Mouse (Mus musculus): ENCODE data around the gene Slc10a2. TPM values are rescaled to one million over a fixed set of nuclear protein-coding genes. Genes with fewer than 3 reads are reported as not detected.
"Not testable (repeated sequence)": the region's sequence is repeated elsewhere in the genome, so short reads cannot be mapped to it uniquely, and the experiment has no call there.

Slc10a2 gene
- polyA plus RNA-seq (2014; fragmentation: Nextera tagmentation; extraction: Ambion mirVana): not detected in 2 replicates

DNA sequence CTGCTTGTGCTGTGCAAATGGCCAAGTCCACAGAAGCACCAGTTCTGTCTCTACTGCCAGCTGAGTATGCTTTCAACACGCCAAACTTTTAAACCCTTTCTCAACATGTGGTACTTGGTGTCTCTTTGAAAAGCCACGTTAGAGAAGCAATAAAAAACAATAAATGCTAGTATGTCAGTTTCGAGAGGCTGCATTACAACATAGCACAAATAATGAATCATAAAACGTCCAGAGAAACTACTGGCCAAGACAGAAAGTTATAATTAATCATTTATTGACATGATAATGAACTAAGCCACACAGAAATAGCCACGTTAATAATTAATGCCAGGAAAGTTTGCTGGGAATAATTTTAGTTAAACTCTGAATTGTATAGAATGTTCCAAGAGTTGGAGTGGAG lies at the start of gene Slc10a2:
Gene Slc10a2, minus strand, starts transcription at position 166 of the 400 bp plus-strand sequence.
- DNase-seq (ENCODE audit: low spot score) (no peak), ATAC-seq (ENCODE audit: low FRiP score) (no peak)
- no peaks in the 10 kb centered on the region for H3K27me3 ChIP-seq (ENCODE audit: control insufficient read depth, insufficient read depth, low read length)
- H3K4me3 ChIP-seq (replicated peaks; ENCODE audit: low read length): no peak within 1 kb of the TSS
- no peaks in the 10 kb centered on the region for H3K4me1 ChIP-seq (replicated peaks; ENCODE audit: control insufficient read depth, insufficient read depth, low read length)
- 67% methylated on average over 5 of the region's 5 CpGs for WGBS
- no peaks in the 10 kb centered on the region for H3K9me3 ChIP-seq (ENCODE audit: control insufficient read depth, low read length)
- H3K27ac ChIP-seq: no peak within 1 kb of the TSS
- H3K9ac ChIP-seq: no peak within 1 kb of the TSS
- no peak within 1 kb of the TSS for H3K4me2 ChIP-seq (replicated peaks)
- H3K36me3 ChIP-seq (replicated peaks; ENCODE audit: control insufficient read depth, insufficient read depth): no peaks in the 10 kb centered on the region

DNA sequence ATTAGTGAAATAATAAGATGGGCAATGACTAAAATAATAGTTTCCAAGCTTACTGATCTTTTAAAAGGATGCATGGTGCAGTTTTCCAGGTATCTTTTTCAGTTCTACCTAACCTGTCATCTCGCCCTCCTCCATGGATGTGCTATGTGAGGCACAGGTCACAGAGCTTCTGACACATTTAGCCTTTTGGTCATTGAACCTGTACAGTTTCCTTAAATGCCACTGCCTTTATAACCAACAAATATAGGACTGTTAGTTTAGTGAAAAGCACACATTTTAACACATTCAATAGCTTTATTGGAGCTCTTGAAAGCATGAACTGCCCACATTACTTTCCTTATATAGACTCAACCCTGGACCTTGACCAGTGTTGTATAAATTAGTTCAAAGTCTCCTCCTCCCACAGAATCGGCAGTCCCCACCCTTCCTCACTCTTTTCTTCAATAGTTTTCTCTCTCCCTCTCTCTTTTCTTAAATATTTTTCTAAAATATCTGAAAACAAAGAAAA lies 24.2 kb upstream of the Slc10a2 start:
- no peak overlapping the region for H3K27ac ChIP-seq
- ATAC-seq (ENCODE audit: low FRiP score) (no peak), DNase-seq (ENCODE audit: low spot score) (no peak)
- no peaks in the 10 kb centered on the region for H3K4me1 ChIP-seq (replicated peaks; ENCODE audit: control insufficient read depth, insufficient read depth, low read length)
- no peaks in the 10 kb centered on the region for H3K36me3 ChIP-seq (replicated peaks; ENCODE audit: control insufficient read depth, insufficient read depth)
- H3K9ac ChIP-seq: no peak overlapping the region
- H3K4me2 ChIP-seq (replicated peaks): no peak overlapping the region
- H3K27me3 ChIP-seq (ENCODE audit: control insufficient read depth, insufficient read depth, low read length): no peaks in the 10 kb centered on the region
- no peaks in the 10 kb centered on the region for H3K9me3 ChIP-seq (ENCODE audit: control insufficient read depth, low read length)
- 85% methylated on average over 2 of the region's 2 CpGs for WGBS
- H3K4me3 ChIP-seq (replicated peaks; ENCODE audit: low read length): no peak overlapping the region

DNA sequence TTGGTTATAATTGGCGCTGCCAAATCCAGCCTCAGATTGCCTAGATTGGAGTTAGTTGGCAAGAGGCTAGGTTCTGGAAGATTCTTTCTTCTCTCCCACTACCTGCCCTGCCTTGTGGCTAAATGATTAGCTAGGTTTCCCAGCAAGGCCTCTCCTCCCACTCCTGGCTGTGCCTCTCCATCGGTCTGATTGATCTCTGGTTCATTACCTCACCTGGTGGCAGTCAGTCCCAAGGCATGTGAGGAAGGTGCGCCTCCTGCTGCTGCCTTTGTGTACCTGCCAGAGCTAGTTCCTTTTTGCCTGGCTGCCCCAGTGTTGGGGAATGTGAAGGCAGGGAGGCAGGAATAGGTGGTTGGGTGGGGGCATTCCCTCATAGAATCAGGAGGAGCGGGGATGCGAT lies 1.7 kb upstream of the Slc10a2 start:
- H3K9ac ChIP-seq: no peak overlapping the region
- H3K27ac ChIP-seq: no peak overlapping the region
- DNase-seq (ENCODE audit: low spot score): no peak
- no peaks in the 10 kb centered on the region for H3K9me3 ChIP-seq (ENCODE audit: control insufficient read depth, low read length)
- H3K4me1 ChIP-seq (replicated peaks; ENCODE audit: control insufficient read depth, insufficient read depth, low read length): no peaks in the 10 kb centered on the region
- 67% methylated on average over 5 of the region's 5 CpGs for WGBS
- H3K27me3 ChIP-seq (ENCODE audit: control insufficient read depth, insufficient read depth, low read length): no peaks in the 10 kb centered on the region
- H3K4me2 ChIP-seq (replicated peaks): no peak overlapping the region
- no peaks in the 10 kb centered on the region for H3K36me3 ChIP-seq (replicated peaks; ENCODE audit: control insufficient read depth, insufficient read depth)
- ATAC-seq (ENCODE audit: low FRiP score): no peak
- H3K4me3 ChIP-seq (replicated peaks; ENCODE audit: low read length): no peak overlapping the region

DNA sequence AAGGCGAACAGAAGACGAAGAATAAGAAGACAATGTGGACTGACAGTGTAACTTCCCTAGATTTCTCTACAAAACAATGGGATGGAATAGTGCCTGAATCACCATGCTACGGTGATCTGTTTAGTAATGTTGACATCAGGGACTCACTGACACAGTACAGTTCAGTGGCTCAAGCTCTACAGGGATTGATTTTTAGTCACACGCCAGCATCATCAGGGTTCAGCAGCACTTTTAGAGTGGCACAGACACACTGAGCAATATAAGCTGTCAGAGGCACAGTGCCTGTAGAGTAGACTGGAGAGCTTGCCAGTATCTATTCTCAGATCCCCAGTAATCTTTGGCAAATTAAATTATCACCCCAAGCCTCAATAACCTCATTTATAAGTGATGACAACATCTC lies 9.8 kb downstream of the Slc10a2 start:
- DNase-seq (ENCODE audit: low spot score): no peak
- WGBS: 74% methylated on average over 4 of the region's 4 CpGs
- no peak for ATAC-seq (ENCODE audit: low FRiP score)

DNA sequence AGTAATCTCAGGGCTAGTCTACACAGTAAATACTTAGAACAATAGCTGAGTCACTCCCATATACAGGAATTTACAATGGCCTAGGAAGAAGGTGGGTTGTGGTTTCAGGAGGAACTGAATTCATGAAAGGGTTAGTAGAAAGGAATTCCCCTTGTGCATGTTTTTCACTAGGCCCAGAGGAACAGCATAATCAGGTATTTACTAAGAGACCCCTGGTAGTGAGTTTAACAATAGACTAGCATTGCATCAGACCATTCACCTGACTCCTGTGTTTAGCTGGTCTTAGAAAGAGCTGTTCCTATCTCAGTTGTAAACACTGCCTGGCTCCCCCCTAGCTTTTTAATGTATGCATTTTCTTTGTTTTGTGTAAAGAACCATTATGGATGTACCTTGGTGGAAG lies 11.2 kb downstream of the Slc10a2 start:
- not testable (repeated sequence) for H3K9ac ChIP-seq; DNase-seq (ENCODE audit: low spot score); H3K27ac ChIP-seq; H3K4me1 ChIP-seq (replicated peaks; ENCODE audit: control insufficient read depth, insufficient read depth, low read length); ATAC-seq (ENCODE audit: low FRiP score); H3K36me3 ChIP-seq (replicated peaks; ENCODE audit: control insufficient read depth, insufficient read depth); H3K4me2 ChIP-seq (replicated peaks); H3K27me3 ChIP-seq (ENCODE audit: control insufficient read depth, insufficient read depth, low read length); H3K9me3 ChIP-seq (ENCODE audit: control insufficient read depth, low read length); H3K4me3 ChIP-seq (replicated peaks; ENCODE audit: low read length)

More for the DNA sequence above, 9.8 kb downstream of the Slc10a2 start:
- Histone ChIP-seq H3K4me1 (replicated peaks; ENCODE audit: control insufficient read depth, insufficient read depth, low read length) (no peaks in the 10 kb centered on the region), H3K27me3 (ENCODE audit: control insufficient read depth, insufficient read depth, low read length) (no peaks in the 10 kb centered on the region), H3K9me3 (ENCODE audit: control insufficient read depth, low read length) (no peaks in the 10 kb centered on the region), H3K27ac (no peak overlapping the region), H3K4me2 (replicated peaks) (no peak overlapping the region), H3K36me3 (replicated peaks; ENCODE audit: control insufficient read depth, insufficient read depth) (no peaks in the 10 kb centered on the region), H3K4me3 (replicated peaks; ENCODE audit: low read length) (no peak overlapping the region), H3K9ac (no peak overlapping the region)

DNA sequence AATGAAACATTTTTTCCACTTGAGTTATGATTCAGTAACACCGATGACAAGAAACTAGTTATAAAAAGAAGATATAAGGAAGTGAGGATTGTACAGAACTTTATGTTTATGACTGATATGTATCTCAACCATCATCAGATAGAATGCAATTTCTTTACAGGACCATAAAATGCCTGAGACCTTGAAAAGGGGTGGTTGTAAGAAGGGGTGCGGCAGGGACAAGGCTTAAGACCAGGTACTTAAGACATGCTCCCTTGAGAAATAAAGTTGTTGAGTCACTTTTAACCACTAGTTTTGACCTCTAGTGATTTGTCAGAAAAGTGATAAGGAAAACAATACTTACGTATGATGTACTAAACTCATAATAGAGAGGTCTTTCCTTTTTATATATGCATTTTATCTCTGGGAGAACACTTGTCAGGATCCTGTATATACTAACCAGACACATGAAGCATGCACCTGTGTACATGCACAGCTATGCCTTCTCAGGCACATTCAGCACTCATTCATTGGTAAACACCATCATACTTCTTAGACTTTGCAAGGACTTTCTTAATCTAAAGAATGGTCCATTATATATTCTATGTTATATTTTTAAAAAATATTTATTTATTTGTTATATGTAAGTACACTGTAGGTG lies 31.4 kb downstream of the Slc10a2 start:
- ATAC-seq (ENCODE audit: low FRiP score): no peak
- H3K27ac ChIP-seq: no peak overlapping the region
- no peak overlapping the region for H3K4me3 ChIP-seq (replicated peaks; ENCODE audit: low read length)
- no peak overlapping the region for H3K9ac ChIP-seq
- no peak overlapping the region for H3K4me2 ChIP-seq (replicated peaks)
- WGBS: 96% methylated on average over 3 of the region's 3 CpGs
- DNase-seq (ENCODE audit: low spot score): no peak
- H3K36me3 ChIP-seq (replicated peaks; ENCODE audit: control insufficient read depth, insufficient read depth): no peaks in the 10 kb centered on the region
- no peaks in the 10 kb centered on the region for H3K27me3 ChIP-seq (ENCODE audit: control insufficient read depth, insufficient read depth, low read length)
- no peaks in the 10 kb centered on the region for H3K4me1 ChIP-seq (replicated peaks; ENCODE audit: control insufficient read depth, insufficient read depth, low read length)
- H3K9me3 ChIP-seq (ENCODE audit: control insufficient read depth, low read length): no peaks in the 10 kb centered on the region

DNA sequence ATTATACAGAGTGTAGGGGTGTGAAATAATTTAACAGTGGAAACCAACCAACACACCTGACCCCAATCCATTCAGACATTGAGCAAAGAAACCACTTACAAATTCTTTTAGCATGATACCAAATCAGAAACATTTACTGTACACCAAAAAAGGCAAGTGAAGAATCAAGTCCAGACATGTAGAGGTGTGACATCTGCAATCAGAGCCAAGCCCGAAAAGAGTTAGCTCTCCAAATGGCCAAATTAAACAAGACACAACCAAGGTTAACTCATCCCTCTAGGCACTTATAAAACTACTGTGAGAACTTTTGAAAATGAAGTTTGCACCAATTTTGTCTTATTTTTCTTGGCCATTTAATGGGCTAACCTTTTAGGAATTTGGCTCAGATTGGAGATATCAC lies 46.3 kb downstream of the Slc10a2 start:
- no peak overlapping the region for H3K4me2 ChIP-seq (replicated peaks)
- H3K36me3 ChIP-seq (replicated peaks; ENCODE audit: control insufficient read depth, insufficient read depth): no peaks in the 10 kb centered on the region
- no peaks in the 10 kb centered on the region for H3K27me3 ChIP-seq (ENCODE audit: control insufficient read depth, insufficient read depth, low read length)
- WGBS: 78% methylated on average over 1 of the region's 1 CpGs
- H3K9ac ChIP-seq: no peak overlapping the region
- no peaks in the 10 kb centered on the region for H3K9me3 ChIP-seq (ENCODE audit: control insufficient read depth, low read length)
- DNase-seq (ENCODE audit: low spot score) (no peak), ATAC-seq (ENCODE audit: low FRiP score) (no peak)
- H3K27ac ChIP-seq: no peak overlapping the region
- no peak overlapping the region for H3K4me3 ChIP-seq (replicated peaks; ENCODE audit: low read length)
- H3K4me1 ChIP-seq (replicated peaks; ENCODE audit: control insufficient read depth, insufficient read depth, low read length): no peaks in the 10 kb centered on the region

DNA sequence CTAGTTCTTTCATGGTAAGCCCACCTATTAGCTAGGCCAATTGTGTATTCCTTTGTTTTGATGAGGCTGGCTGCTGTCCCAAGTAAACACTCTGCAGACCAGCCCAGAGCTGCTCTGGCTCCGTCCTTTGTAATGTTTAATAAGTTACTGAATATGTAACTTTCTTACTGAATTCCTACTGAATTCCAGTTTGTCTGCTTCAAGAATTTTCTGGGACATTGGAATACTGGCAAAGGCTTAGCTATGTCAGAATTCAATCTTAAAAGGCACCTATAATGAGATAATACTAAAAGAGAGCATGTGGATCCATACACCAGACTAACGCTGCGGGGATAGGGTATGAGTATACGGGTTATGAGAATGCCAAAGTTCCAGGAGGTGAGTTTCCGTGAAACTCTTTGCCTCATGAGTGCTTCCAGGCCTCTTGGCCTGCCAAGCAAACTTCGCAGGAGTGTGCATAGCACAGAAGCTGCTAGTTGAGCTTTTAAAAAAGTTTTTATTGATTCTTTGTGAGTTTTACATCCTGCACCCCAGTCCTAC lies 60.7 kb downstream of the Slc10a2 start:
- H3K4me1 ChIP-seq (replicated peaks; ENCODE audit: control insufficient read depth, insufficient read depth, low read length); DNase-seq (ENCODE audit: low spot score); H3K9ac ChIP-seq; H3K27ac ChIP-seq; ATAC-seq (ENCODE audit: low FRiP score); H3K4me3 ChIP-seq (replicated peaks; ENCODE audit: low read length); H3K27me3 ChIP-seq (ENCODE audit: control insufficient read depth, insufficient read depth, low read length); H3K4me2 ChIP-seq (replicated peaks); H3K9me3 ChIP-seq (ENCODE audit: control insufficient read depth, low read length); H3K36me3 ChIP-seq (replicated peaks; ENCODE audit: control insufficient read depth, insufficient read depth): not testable (repeated sequence)
- WGBS: 83% methylated on average over 6 of the region's 6 CpGs

DNA sequence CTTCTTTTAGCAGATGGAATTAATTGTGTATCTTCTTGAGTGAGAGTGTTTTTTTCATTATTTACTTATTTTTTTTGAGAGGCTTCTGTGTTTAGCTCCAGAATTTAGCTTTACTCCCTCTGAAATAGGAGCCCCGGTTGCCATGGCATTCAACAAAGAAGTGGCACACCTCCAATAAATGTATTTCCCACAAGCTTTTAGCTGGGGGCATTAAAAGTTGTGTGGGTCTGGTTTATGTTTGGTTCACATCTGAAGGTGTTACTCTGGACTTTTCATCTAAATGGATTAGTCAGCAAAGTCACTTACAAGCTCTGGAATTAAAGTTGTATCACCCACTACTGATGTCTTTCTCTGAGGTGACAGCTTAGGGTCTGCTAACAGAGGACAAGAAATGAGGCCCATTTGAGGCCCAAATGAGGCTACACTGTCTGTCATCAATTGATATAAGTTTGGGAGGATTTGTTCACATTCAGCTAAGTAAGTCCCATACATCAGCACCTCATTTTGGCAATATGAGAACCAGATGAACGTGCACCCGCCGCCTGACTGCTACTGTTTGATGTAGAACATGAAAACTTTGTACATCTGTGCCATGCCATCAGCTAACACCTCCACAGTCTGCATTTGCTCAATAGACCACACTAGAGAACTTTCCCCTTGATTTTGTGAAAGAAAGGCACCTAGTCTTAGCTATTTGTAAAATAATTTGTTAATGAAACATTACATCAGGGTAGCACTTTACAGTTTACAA lies 66.2 kb downstream of the Slc10a2 start:
- H3K27ac ChIP-seq: no peak overlapping the region
- H3K9ac ChIP-seq: no peak overlapping the region
- no peaks in the 10 kb centered on the region for H3K27me3 ChIP-seq (ENCODE audit: control insufficient read depth, insufficient read depth, low read length)
- no peak for ATAC-seq (ENCODE audit: low FRiP score)
- WGBS: 91% methylated on average over 4 of the region's 4 CpGs
- H3K4me1 ChIP-seq (replicated peaks; ENCODE audit: control insufficient read depth, insufficient read depth, low read length): no peaks in the 10 kb centered on the region
- DNase-seq (ENCODE audit: low spot score): no peak
- H3K4me2 ChIP-seq (replicated peaks): no peak overlapping the region
- no peaks in the 10 kb centered on the region for H3K9me3 ChIP-seq (ENCODE audit: control insufficient read depth, low read length)
- H3K36me3 ChIP-seq (replicated peaks; ENCODE audit: control insufficient read depth, insufficient read depth): no peaks in the 10 kb centered on the region
- H3K4me3 ChIP-seq (replicated peaks; ENCODE audit: low read length): no peak overlapping the region
